Mouse (Mus musculus): ENCODE measurements around the gene Kdm8. TPM values are rescaled to one million over a fixed set of nuclear protein-coding genes. Genes with fewer than 3 reads are reported as not detected.

The Kdm8 gene
- polyA plus RNA-seq, 1 experiment from 2014 or later, result 4.2 TPM

DNA sequence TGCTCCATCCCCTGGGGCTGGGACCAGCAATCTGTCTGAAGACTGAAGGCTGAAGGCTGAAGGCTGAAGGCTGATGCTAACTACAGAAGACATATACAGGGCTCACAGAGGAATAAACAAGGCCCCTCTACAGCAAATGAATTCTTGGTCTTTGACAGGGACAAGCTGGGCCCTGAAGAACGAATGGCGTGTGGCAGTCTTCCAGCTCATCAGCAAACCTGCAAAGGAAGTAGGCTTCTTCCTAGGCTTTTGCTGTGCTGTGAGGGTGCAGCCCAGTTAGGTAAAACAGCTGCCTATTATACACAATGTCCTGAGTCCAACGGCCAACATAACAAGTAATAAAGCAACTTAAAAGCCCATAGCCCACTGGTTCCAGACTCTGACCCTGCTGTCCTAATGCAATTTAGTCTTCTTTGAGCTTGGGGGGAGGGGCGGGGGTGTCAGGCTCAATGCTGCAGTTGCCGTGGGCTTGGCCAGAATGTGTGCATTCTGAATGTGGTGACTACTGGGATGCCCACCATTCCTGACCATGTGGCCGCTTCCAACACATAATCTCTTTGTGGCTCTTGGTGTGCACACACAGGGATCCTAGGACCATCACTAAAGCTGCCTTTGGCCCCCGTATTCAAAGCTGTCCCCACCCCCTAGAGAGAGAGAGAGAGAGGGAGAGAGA, 14.2 kb upstream of the Kdm8 start:
- no peak overlapping the region for H3K27ac ChIP-seq (ENCODE audit: low read length)
- TF ChIP-seq EP300 (IDR thresholded peaks at IDR 0.05) (no peak), CTCF (IDR thresholded peaks at IDR 0.05) (no peak)
- 0 out of 2 replicates have a peak, but pooled peaks have one; percentile 12 for ATAC-seq
- H3K4me1 ChIP-seq (ENCODE audit: insufficient read depth, low read depth, low read length), result peaks cover 3% of the 10 kb centered on the region
- no peaks in the 10 kb centered on the region for H3K27me3 ChIP-seq (replicated peaks; ENCODE audit: insufficient read depth, low read length)
- DNase-seq (ENCODE audit: low spot score), result no peak
- H3K4me3 ChIP-seq (ENCODE audit: low read depth, low read length), result no peak overlapping the region
- H3K36me3 ChIP-seq (ENCODE audit: insufficient read depth, low read length), result no peaks in the 10 kb centered on the region
- H3K9ac ChIP-seq (replicated peaks; ENCODE audit: low read depth), result no peak overlapping the region
- WGBS, result 46% methylated on average over 7 of the region's 7 CpGs
- H3K9me3 ChIP-seq (ENCODE audit: low read length), result peaks cover 4% of the 10 kb centered on the region; the same call in 1 of the 2 replicates
- H3K4me2 ChIP-seq (replicated peaks; ENCODE audit: low read depth, low read length), result no peak overlapping the region

DNA sequence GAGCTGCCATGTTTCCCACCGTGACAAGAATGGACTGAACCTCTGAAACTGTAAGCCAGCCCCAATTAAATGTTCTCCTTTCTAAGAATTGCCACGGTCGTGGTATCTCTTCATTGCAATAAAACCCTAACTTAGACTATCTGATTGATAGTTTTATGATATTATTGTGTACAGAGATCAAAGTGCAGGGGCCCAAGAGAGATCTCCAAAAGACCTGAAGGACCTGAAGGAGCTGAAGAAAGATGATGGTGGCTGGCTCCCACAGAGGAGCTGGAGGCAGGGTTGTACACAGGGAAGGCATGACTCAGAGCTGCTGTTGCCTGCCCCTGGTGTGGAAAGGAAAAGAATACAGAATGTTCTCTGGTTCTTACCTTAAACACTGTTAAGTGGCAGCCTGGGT, 10.6 kb upstream of the Kdm8 start:
- Histone ChIP-seq H3K4me2 (replicated peaks; ENCODE audit: low read depth, low read length) (no peak overlapping the region), H3K9ac (replicated peaks; ENCODE audit: low read depth) (no peak overlapping the region), H3K27me3 (replicated peaks; ENCODE audit: insufficient read depth, low read length) (no peaks in the 10 kb centered on the region), H3K27ac (ENCODE audit: low read length) (no peak overlapping the region), H3K4me1 (ENCODE audit: insufficient read depth, low read depth, low read length) (peaks cover 3% of the 10 kb centered on the region), H3K9me3 (ENCODE audit: low read length) (peaks cover 4% of the 10 kb centered on the region; the same call in 1 of the 2 replicates), H3K36me3 (ENCODE audit: insufficient read depth, low read length) (no peaks in the 10 kb centered on the region), H3K4me3 (ENCODE audit: low read depth, low read length) (no peak overlapping the region)
- DNase-seq (ENCODE audit: low spot score), result no peak
- TF ChIP-seq CTCF (IDR thresholded peaks at IDR 0.05), result no peak
- TF ChIP-seq EP300 (IDR thresholded peaks at IDR 0.05), result no peak
- WGBS, result 87% methylated on average over 3 of the region's 3 CpGs
- ATAC-seq, result no peak

DNA sequence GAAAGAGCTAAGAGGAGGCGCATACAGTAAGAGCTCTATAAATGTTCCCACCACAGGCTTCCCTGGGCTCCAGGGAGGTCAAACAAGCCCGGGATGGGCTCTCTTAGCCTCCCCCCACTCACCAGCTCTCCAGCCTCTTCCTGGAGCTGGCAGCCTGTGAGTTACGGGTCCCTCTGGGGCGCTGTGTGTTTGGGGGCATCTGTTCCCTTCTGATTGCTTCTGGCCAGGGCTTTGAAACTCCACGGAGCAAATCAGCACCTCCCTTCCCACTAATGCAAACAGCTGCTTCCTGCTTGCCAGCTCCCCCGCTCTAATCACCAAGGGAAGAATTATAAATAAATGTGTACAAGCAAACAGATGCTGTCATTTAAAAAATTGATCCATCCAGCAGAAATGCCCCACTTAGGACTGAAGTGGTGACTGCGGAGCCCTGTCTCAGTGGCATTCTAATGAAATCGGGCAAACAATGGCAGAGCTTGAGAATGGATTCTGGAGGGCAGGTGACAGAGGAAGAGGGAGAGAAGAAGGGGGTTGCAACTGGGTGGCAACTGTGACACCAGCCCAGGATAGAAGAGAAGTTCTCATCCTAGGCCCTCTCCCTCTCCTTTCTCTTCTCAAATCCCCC, 9.7 kb upstream of the Kdm8 start:
- ATAC-seq (peak; percentile 47; the same call in 1 of the 2 replicates), DNase-seq (ENCODE audit: low spot score) (peak; percentile 54)
- Histone ChIP-seq H3K9ac (replicated peaks; ENCODE audit: low read depth) (no peak overlapping the region), H3K4me1 (ENCODE audit: insufficient read depth, low read depth, low read length) (peaks cover 3% of the 10 kb centered on the region), H3K27ac (ENCODE audit: low read length) (0 out of 2 replicates have a peak overlapping the region, but pooled peaks have one; percentile 9), H3K4me2 (replicated peaks; ENCODE audit: low read depth, low read length) (no peak overlapping the region), H3K4me3 (ENCODE audit: low read depth, low read length) (no peak overlapping the region), H3K36me3 (ENCODE audit: insufficient read depth, low read length) (no peaks in the 10 kb centered on the region), H3K27me3 (replicated peaks; ENCODE audit: insufficient read depth, low read length) (no peaks in the 10 kb centered on the region), H3K9me3 (ENCODE audit: low read length) (peaks cover 4% of the 10 kb centered on the region; the same call in 1 of the 2 replicates)
- 21% methylated on average over 8 of the region's 8 CpGs for WGBS
- no peak for TF ChIP-seq CTCF (IDR thresholded peaks at IDR 0.05)
- 0 out of 2 replicates have a peak, but pooled peaks have one; percentile 40 for TF ChIP-seq EP300 (IDR thresholded peaks at IDR 0.05)

DNA sequence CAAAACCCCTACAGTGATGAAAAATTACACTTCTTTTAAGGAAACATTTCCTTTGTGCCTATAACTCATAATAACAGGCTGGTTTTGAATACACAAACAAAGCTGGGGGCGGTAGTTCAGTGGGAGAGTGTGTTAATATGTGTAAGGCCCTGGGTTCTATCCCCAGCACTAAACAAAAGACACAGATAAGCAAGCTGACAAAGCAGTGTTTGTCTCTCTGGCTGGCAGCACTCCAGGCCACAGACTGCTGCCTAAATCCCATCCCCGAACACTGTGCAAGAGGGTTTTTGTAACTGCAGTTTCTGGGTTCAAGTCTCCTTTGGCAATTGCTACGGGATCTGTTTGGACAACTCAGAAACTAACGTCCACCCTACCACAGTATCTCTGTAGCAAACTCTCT, 2.2 kb upstream of the Kdm8 start:
- WGBS, result 56% methylated on average over 4 of the region's 4 CpGs
- ATAC-seq, result no peak
- no peaks in the 10 kb centered on the region for H3K9me3 ChIP-seq (ENCODE audit: low read length)

DNA sequence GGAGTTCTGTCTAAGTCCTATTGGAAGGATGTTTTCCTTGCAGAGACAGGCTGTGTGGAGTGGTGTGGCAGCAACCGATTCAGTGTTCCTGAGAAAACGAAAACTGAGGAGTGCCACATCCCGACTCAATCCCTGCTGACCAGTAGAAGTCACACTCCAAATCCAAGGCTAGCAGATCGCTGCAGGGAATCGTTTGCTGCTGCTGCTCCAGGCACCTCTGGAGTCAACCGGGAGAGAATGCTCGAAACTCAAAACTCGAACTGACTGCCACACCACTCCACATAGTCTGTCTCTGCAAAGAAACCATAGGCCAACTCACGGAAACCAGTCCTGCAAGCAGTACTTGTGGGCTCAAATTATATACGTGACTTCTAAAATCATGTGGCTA, 406 bp upstream of the Kdm8 start:
- 12% methylated on average over 10 of the region's 10 CpGs for WGBS
- no peak for DNase-seq (ENCODE audit: low spot score)

More for the DNA sequence above, 2.2 kb upstream of the Kdm8 start:
- H3K9ac ChIP-seq (replicated peaks; ENCODE audit: low read depth), result no peak overlapping the region
- H3K4me3 ChIP-seq (ENCODE audit: low read depth, low read length), result no peak overlapping the region
- no peak for TF ChIP-seq CTCF (IDR thresholded peaks at IDR 0.05)
- no peak for TF ChIP-seq EP300 (IDR thresholded peaks at IDR 0.05)
- no peak overlapping the region for H3K27ac ChIP-seq (ENCODE audit: low read length)
- H3K4me2 ChIP-seq (replicated peaks; ENCODE audit: low read depth, low read length), result no peak overlapping the region
- no peaks in the 10 kb centered on the region; the same call in 1 of the 2 replicates for H3K4me1 ChIP-seq (ENCODE audit: insufficient read depth, low read depth, low read length)
- no peaks in the 10 kb centered on the region for H3K27me3 ChIP-seq (replicated peaks; ENCODE audit: insufficient read depth, low read length)
- DNase-seq (ENCODE audit: low spot score), result no peak
- H3K36me3 ChIP-seq (ENCODE audit: insufficient read depth, low read length), result no peaks in the 10 kb centered on the region

DNA sequence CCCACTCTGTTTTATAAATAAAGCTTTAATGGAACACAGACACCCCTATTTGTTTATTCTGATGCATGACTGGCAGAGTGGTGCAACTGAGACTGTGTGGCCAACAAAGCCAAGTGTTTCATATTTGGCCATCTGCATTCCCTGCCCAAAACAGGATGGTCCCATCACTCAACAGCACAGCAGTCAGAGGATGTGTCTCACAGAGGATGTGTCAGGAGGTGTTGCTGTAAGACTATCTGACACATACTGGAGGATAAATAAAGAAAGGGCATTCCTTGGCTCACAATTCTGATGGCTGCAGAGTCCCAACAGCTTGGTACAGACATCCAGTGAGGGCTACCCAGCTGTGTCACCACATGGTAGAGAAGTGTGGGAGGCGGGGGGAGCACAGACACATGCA, 6.2 kb downstream of the Kdm8 start:
- no peak overlapping the region for H3K4me3 ChIP-seq (ENCODE audit: low read depth, low read length)
- H3K9ac ChIP-seq (replicated peaks; ENCODE audit: low read depth), result no peak overlapping the region
- H3K4me1 ChIP-seq (ENCODE audit: insufficient read depth, low read depth, low read length), result no peaks in the 10 kb centered on the region
- DNase-seq (ENCODE audit: low spot score), result peak; percentile 78
- no peak overlapping the region for H3K4me2 ChIP-seq (replicated peaks; ENCODE audit: low read depth, low read length)
- 100% methylated on average over 1 of the region's 1 CpGs for WGBS
- no peak overlapping the region for H3K27ac ChIP-seq (ENCODE audit: low read length)
- H3K9me3 ChIP-seq (ENCODE audit: low read length), result no peaks in the 10 kb centered on the region
- H3K27me3 ChIP-seq (replicated peaks; ENCODE audit: insufficient read depth, low read length), result no peaks in the 10 kb centered on the region
- peak; percentile 85 for ATAC-seq
- no peak for TF ChIP-seq CTCF (IDR thresholded peaks at IDR 0.05)
- peak; percentile 77 for TF ChIP-seq EP300 (IDR thresholded peaks at IDR 0.05)
- no peaks in the 10 kb centered on the region for H3K36me3 ChIP-seq (ENCODE audit: insufficient read depth, low read length)

More for the DNA sequence above, 406 bp upstream of the Kdm8 start:
- H3K27me3 ChIP-seq (replicated peaks; ENCODE audit: insufficient read depth, low read length), result no peaks in the 10 kb centered on the region
- TF ChIP-seq EP300 (IDR thresholded peaks at IDR 0.05) (no peak), CTCF (IDR thresholded peaks at IDR 0.05) (no peak)
- no peaks in the 10 kb centered on the region for H3K36me3 ChIP-seq (ENCODE audit: insufficient read depth, low read length)
- no peaks in the 10 kb centered on the region; the same call in 1 of the 2 replicates for H3K4me1 ChIP-seq (ENCODE audit: insufficient read depth, low read depth, low read length)
- H3K4me3 ChIP-seq (ENCODE audit: low read depth, low read length), result peak overlapping the region; percentile 58
- peak overlapping the region; percentile 96 for H3K27ac ChIP-seq (ENCODE audit: low read length)
- H3K9me3 ChIP-seq (ENCODE audit: low read length), result no peaks in the 10 kb centered on the region
- peak; percentile 3 for ATAC-seq
- H3K4me2 ChIP-seq (replicated peaks; ENCODE audit: low read depth, low read length), result peak overlapping the region; percentile 57
- peak overlapping the region; percentile 48 for H3K9ac ChIP-seq (replicated peaks; ENCODE audit: low read depth)
